Mouse (Mus musculus) kidney, postnatal 4 days (tissue): ENCODE data around the gene Anxa2.

ENCODE experiments used
- DNase-seq, 2 experiments: peaks; one replicate each; pipeline ENCODE4 v3.0.0; 2021; ENCODE audit warnings: mixed read lengths in 2 of 2

Gene Anxa2

GRCm38 (mm10) chr9:69514206-69514605, 60.8 kb downstream of the Anxa2 start:
- DNase-seq, result no peak

- no peak for DNase-seq
These were observed 62.0 kb downstream of the Anxa2 start for GRCm38 (mm10) chr9:69515416-69515815.

GRCm38 (mm10) chr9:69517387-69518035, 64.1 kb downstream of the Anxa2 start:
- peak; percentile 15 to 41 for DNase-seq
